Mouse (Mus musculus) frontal cortex, postnatal 36 days (tissue): ENCODE data around the gene Fam189a2.

Experiments used
- DNase-seq, 2 experiments: peaks; one replicate each; pipeline ENCODE4 v3.0.0; 2022; ENCODE audit warnings: low spot score in 2 of 2

The Fam189a2 gene

GRCm38 (mm10) chr19:24025876-24026275 lies 4.9 kb downstream of the Fam189a2 start:
- no peak for DNase-seq

- DNase-seq = no peak
Observed at GRCm38 (mm10) chr19:24024667-24025066, 6.2 kb downstream of the Fam189a2 start.

DNA sequence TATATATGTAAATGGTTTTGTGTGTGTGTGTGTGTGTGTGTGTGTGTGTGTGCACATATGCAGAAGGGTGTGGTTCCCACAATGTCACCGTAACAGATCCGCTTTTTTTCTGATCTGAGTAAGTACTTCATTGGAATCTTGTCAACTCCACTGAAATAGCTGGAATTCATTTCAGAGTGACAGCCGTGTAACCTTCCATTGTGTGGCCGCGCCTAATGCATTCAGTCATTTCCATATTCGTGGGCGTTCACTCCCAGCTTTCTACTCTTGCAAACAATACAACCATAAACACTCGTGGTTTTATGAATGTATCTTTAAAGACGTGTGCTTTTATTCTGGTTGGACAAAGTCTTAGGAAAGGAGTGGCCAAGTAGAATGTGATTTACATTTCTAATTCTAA lies 6.7 kb downstream of the Fam189a2 start:
- DNase-seq = no peak

GRCm38 (mm10) chr19:24023351-24023750 lies 7.5 kb downstream of the Fam189a2 start:
- no peak for DNase-seq

DNA sequence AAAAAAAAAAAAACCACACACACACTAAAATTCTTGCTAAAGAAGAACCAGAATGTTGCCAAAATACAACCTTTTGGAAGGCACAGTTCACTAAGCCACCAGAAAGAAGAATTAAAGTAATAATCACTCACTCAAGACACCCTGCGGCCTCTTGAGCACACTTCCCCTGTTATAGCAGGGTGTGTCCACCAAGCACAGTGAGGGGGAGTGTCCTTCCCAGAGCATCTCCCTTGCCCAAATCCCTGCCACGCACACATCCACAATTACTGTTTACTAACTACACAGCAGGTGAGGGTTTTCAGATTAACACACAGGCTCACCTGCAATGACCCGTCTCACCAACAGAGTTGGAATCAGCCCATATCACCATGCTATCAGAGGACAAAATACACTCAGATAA lies 8.0 kb downstream of the Fam189a2 start:
- no peak for DNase-seq

DNA sequence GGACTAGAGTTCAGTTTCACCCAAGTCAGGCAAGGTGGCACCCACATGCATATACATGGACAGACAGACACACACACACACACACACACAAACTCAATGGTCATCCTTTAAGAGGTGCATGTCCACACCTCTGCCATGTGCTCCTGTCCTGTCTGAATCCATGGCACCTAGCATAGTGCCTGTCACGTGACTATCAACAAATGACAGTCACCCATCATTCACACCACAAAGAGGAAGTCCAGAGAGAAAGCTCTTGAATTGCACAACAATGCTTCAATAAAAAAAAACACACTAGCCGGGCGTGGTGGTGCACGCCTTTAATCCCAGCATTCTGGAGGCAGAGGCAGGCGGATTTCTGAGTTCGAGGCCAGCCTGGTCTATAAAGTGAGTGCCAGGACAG lies 8.5 kb downstream of the Fam189a2 start:
- DNase-seq = no peak

- DNase-seq = no peak
Observed at GRCm38 (mm10) chr19:24020736-24021135, 10.1 kb downstream of the Fam189a2 start.

- DNase-seq = no peak
Observed at GRCm38 (mm10) chr19:24019609-24020008, 11.2 kb downstream of the Fam189a2 start.

GRCm38 (mm10) chr19:24018396-24018795 lies 12.4 kb downstream of the Fam189a2 start:
- DNase-seq = no peak

- no peak for DNase-seq
Observed at GRCm38 (mm10) chr19:24017892-24018291, 12.9 kb downstream of the Fam189a2 start.

DNA sequence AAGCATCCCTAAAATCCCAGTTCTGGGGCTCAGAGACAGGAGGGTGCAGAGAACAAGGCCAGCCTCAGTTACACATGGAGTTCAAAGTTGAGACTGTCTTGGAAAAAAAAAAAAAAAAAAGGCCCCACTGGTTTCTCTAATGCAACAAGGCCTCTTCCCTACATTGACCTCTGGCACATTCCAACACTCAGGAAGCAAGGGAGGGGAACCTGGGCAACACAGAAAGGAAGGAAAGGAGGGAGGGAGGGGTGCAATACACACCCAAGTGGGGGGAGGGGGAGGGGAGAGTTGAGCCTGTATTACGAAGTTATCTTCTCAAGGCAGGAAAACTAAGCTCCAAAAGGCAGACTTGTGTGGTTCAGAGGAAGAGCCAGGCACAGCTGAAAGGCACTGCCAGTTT lies 13.4 kb downstream of the Fam189a2 start:
- no peak for DNase-seq

- no peak for DNase-seq
Observed at GRCm38 (mm10) chr19:24016706-24017386, 14.0 kb downstream of the Fam189a2 start.

GRCm38 (mm10) chr19:24013241-24013640 lies 17.6 kb downstream of the Fam189a2 start:
- no peak for DNase-seq

DNA sequence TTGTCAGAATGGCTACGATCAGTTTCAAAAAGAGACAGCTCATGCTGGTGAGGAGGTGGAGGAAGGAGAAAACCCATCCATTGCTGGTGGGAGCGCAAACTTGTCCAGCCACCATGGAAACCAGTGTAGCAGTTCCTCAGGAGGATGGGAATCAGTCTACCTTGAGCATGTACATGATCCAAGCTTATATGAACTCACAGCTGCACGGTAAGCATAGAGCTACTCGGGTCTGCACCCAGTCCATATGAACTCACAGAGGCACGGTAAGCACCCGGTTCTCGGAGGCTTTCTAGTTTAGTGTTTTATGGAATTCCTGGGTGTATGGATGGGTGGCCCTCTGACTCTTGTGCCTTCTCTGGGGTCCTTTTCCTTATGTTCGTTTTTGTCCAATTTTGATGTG lies 18.3 kb downstream of the Fam189a2 start:
- DNase-seq = no peak

GRCm38 (mm10) chr19:24007638-24008360 lies 23.0 kb downstream of the Fam189a2 start:
- no peak for DNase-seq

GRCm38 (mm10) chr19:24007002-24007637 lies 23.7 kb downstream of the Fam189a2 start:
- DNase-seq = no peak

DNA sequence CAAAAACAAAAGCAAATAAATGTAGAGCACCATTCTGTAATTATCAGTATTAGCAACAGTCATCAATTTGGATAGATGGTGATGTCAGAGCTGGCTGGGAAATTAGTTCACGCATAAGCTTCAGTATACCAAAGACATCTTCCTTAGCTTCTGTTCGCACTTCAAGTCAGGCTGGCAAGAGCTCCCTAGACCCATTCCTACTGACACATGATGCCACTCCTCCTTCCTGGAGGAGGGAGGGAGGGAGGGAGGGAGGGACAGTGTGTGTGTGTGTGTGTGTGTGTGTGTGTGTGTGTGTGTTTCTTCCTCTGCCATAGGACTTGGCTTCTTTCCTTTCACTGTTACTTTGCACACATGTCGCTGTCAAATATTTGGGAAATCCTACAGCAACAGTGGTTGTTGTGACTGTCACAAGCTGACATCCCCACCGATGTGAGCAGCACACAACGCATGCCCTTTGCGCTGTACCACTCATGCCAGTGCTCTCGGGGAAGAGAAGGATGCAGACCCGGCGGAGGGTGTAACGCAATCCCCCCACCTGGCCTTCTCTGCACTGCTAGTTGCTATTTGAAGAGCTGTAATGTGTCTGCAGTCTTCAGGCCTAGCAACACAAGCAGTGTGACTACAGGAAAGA lies 34.9 kb downstream of the Fam189a2 start:
- DNase-seq = no peak

- no peak for DNase-seq
Observed at GRCm38 (mm10) chr19:23988166-23988565, 42.7 kb downstream of the Fam189a2 start.

- DNase-seq = no peak
Observed at GRCm38 (mm10) chr19:23987291-23987690, 43.5 kb downstream of the Fam189a2 start.

DNA sequence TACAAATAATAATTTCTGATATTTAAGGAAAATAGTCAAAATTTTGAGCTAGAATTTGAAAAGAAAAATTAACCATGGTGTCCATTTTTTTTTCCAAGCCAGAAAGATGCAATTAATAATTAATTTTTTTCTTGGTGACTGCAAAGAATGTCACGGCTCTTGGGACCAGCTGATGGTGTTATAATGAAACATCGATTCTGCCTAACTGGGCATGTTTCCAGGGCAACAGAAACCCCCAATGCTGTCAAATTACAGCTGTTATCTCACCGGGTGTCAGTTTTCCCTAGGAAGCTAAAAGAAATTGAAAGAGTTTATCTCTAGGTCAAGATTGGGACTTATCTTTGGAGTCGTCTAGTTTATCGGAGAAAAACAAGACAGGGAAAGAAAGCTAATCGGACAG lies 46.6 kb downstream of the Fam189a2 start:
- DNase-seq = no peak

- DNase-seq = peak; percentile 66 to 81
Observed at GRCm38 (mm10) chr19:23980598-23980997, 50.2 kb downstream of the Fam189a2 start.

DNA sequence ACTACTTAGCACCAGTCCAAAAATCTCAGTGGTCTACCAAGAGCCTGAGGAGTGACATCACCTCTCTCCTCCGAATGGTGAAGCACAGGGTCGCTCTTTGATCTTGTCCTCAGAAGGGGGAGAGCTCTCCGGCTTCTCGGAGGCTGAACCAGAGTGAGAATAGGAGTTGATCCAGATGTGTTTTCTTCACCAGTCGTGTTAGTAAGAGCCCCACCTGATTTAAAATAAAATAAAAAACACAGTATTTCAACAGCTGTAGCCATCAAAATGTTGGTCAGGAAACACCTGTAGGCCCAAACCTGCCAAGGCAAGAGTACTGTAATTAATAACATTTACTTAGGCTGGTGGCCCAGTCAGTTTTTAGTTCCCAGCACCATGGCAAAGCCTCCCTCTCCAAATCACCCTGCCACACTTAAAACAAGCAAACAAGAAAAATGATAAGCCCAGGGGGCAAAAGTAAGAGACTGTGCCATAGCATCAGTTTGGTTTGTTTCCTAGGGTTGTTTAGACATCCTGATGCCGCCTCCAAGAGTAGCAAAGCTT lies 52.8 kb downstream of the Fam189a2 start:
- no peak for DNase-seq
